Mouse (Mus musculus) midbrain, embryonic 11.5 days (tissue): Measurements from ENCODE around the gene Cnot3. TPM values are rescaled to one million over a fixed set of nuclear protein-coding genes. Genes with fewer than 3 reads are reported as not detected.
A peak's percentile ranks its signal among the peaks of the same experiment; 100 is the strongest.

Experiments
- ATAC-seq: fragments of 200-750 bp; cut with Nextera tagmentation; 2 replicates; pipeline ENCODE4 v1.8.0; 2017; ENCODE audit warnings: moderate TSS enrichment, moderate library complexity; ENCODE audit not compliant: low FRiP score
- DNase-seq: peaks from one replicate; pipeline ENCODE4 v3.0.0; 2015; ENCODE audit warnings: low spot score; ENCODE audit errors: missing footprints
- H3K27ac ChIP-seq: fragments of 300-500 bp; sonication (generic); 2 replicates; pipeline ENCODE4 v1.5.1; 2014; ENCODE audit warnings: low read depth, low read length
- H3K27me3 ChIP-seq: fragments of 300-500 bp; sonication (generic); 2 replicates; pipeline ENCODE4 v1.6.1; 2014; ENCODE audit warnings: mild to moderate bottlenecking, low read length, moderate library complexity, mixed read lengths; ENCODE audit not compliant: control insufficient read depth, insufficient read depth
- H3K36me3 ChIP-seq: fragments of 300-500 bp; sonication (generic); 2 replicates; pipeline ENCODE4 v1.6.1; 2014; ENCODE audit warnings: mild to moderate bottlenecking, low read length, moderate library complexity, mixed read lengths; ENCODE audit not compliant: control insufficient read depth, insufficient read depth
- H3K4me1 ChIP-seq: fragments of 300-500 bp; sonication (generic); 2 replicates; pipeline ENCODE4 v1.6.1; 2014; ENCODE audit warnings: low read length; ENCODE audit not compliant: control insufficient read depth, insufficient read depth
- H3K4me2 ChIP-seq: fragments of 300-500 bp; sonication (generic); 2 replicates; pipeline ENCODE4 v1.6.1; 2014; ENCODE audit warnings: mild to moderate bottlenecking, moderate library complexity
- H3K4me3 ChIP-seq: fragments of 300-500 bp; sonication (generic); 2 replicates; pipeline ENCODE4 v1.5.1; 2014; ENCODE audit warnings: low read depth, low read length
- H3K9ac ChIP-seq: fragments of 300-500 bp; sonication (generic); 2 replicates; pipeline ENCODE4 v1.6.1; 2014; ENCODE audit warnings: low read length
- H3K9me3 ChIP-seq: fragments of 300-500 bp; sonication (generic); 2 replicates; pipeline ENCODE4 v1.6.1; 2016; ENCODE audit warnings: low read length; ENCODE audit not compliant: control insufficient read depth
- WGBS: fragments of 180-500 bp; shearing (Covaris S2); extraction: QIAGEN DNeasy Blood & Tissue Kit; methylation state at CpG from one replicate; pipeline ENCODE4 v1.1.7; 2014; 5-methylcytosine and 5-hydroxymethylcytosine counted together
- polyA plus RNA-seq: library from polyadenylated mRNA; unstranded; fragments of >200 nt; fragmentation: Nextera tagmentation; extraction: Ambion mirVana; gene quantifications from 2 replicates; pipeline ENCODE4 v1.2.1, GENCODE M21; 2014

Gene Cnot3
- polyA plus RNA-seq, 1 experiment from 2014 or later: 63.0 TPM

- no peak for DNase-seq
- H3K9me3 ChIP-seq: no peaks in the 10 kb centered on the region
- WGBS: 82% methylated on average over 3 of the region's 3 CpGs
- H3K4me1 ChIP-seq: peaks cover 5% of the 10 kb centered on the region; the same call in 1 of the 2 replicates
- ATAC-seq: no peak
- H3K4me2 ChIP-seq: no peak overlapping the region
- no peak overlapping the region for H3K4me3 ChIP-seq
- H3K36me3 ChIP-seq: no peaks in the 10 kb centered on the region
- no peak overlapping the region for H3K27ac ChIP-seq
- H3K9ac ChIP-seq: no peak overlapping the region
- no peaks in the 10 kb centered on the region for H3K27me3 ChIP-seq
Measured at GRCm38 (mm10) chr7:3614021-3614420, 31.0 kb upstream of the Cnot3 start.

GRCm38 (mm10) chr7:3616057-3616388 lies 29.0 kb upstream of the Cnot3 start, which contains the start of gene Oscar:
Gene Oscar (minus strand): TSS chr7:3616157.
- H3K4me3 ChIP-seq: peak within 1 kb of the TSS; percentile 75
- H3K4me2 ChIP-seq: peak within 1 kb of the TSS; percentile 55; the same call in 1 of the 2 replicates
- peaks cover 3% of the 10 kb centered on the region; the same call in 1 of the 2 replicates for H3K36me3 ChIP-seq
- DNase-seq (no peak), ATAC-seq (no peak)
- peaks cover 5% of the 10 kb centered on the region; the same call in 1 of the 2 replicates for H3K4me1 ChIP-seq
- H3K27ac ChIP-seq: no peak within 1 kb of the TSS
- no peaks in the 10 kb centered on the region for H3K27me3 ChIP-seq
- 85% methylated on average over 4 of the region's 4 CpGs for WGBS
- no peaks in the 10 kb centered on the region for H3K9me3 ChIP-seq
- no peak within 1 kb of the TSS for H3K9ac ChIP-seq

GRCm38 (mm10) chr7:3616389-3617241 lies 28.5 kb upstream of the Cnot3 start:
- no peaks in the 10 kb centered on the region for H3K9me3 ChIP-seq
- no peak for DNase-seq
- ATAC-seq: peak; percentile 74
- H3K4me1 ChIP-seq: peaks cover 5% of the 10 kb centered on the region; the same call in 1 of the 2 replicates
- WGBS: 41% methylated on average over 6 of the region's 6 CpGs
- H3K27ac ChIP-seq: no peak overlapping the region
- H3K4me2 ChIP-seq: peak overlapping the region; percentile 55; the same call in 1 of the 2 replicates
- peak overlapping the region; percentile 75 for H3K4me3 ChIP-seq
- no peaks in the 10 kb centered on the region for H3K27me3 ChIP-seq
- H3K9ac ChIP-seq: no peak overlapping the region
- H3K36me3 ChIP-seq: peaks cover 3% of the 10 kb centered on the region; the same call in 1 of the 2 replicates

- H3K27me3 ChIP-seq: no peaks in the 10 kb centered on the region
- 1% methylated on average over 32 of the region's 32 CpGs for WGBS
- ATAC-seq (peak; percentile 97), DNase-seq (peak; percentile 96)
- peak within 1 kb of the TSS; percentile 83 for H3K9ac ChIP-seq
- no peaks in the 10 kb centered on the region for H3K9me3 ChIP-seq
- H3K27ac ChIP-seq: peak within 1 kb of the TSS; percentile 31; the same call in 1 of the 2 replicates
- peaks cover 5% of the 10 kb centered on the region; the same call in 1 of the 2 replicates for H3K4me1 ChIP-seq
- H3K36me3 ChIP-seq: peaks cover 3% of the 10 kb centered on the region; the same call in 1 of the 2 replicates
- H3K4me2 ChIP-seq: peak within 1 kb of the TSS; percentile 55
- H3K4me3 ChIP-seq: peak within 1 kb of the TSS; percentile 75
Measured at GRCm38 (mm10) chr7:3617242-3617995, 27.6 kb upstream of the Cnot3 start, which contains the start of gene Ndufa3. Gene Ndufa3 (plus strand): TSS chr7:3617373.

- H3K4me2 ChIP-seq: peak overlapping the region; percentile 74
- 56% methylated on average over 4 of the region's 4 CpGs for WGBS
- no peak overlapping the region for H3K27ac ChIP-seq
- peak overlapping the region; percentile 73 for H3K4me3 ChIP-seq
- H3K4me1 ChIP-seq: peaks cover 13% of the 10 kb centered on the region
- H3K27me3 ChIP-seq: no peaks in the 10 kb centered on the region
- no peaks in the 10 kb centered on the region for H3K9me3 ChIP-seq
- ATAC-seq: peak; percentile 55
- peaks cover 11% of the 10 kb centered on the region; the same call in 1 of the 2 replicates for H3K36me3 ChIP-seq
- peak overlapping the region; percentile 82 for H3K9ac ChIP-seq
- no peak for DNase-seq
Measured at GRCm38 (mm10) chr7:3629030-3629429, 16.0 kb upstream of the Cnot3 start.

GRCm38 (mm10) chr7:3629543-3630477 lies 15.3 kb upstream of the Cnot3 start, which contains the start of the genes Tfpt and Prpf31:
Gene Tfpt (minus strand): TSS chr7:3629929.
Gene Prpf31 (plus strand): TSS chr7:3629985.
- no peak within 1 kb of the TSS for H3K27ac ChIP-seq
- peak within 1 kb of the TSS; percentile 82 for H3K9ac ChIP-seq
- no peaks in the 10 kb centered on the region for H3K27me3 ChIP-seq
- H3K4me1 ChIP-seq: peaks cover 13% of the 10 kb centered on the region
- H3K36me3 ChIP-seq: peaks cover 10% of the 10 kb centered on the region; the same call in 1 of the 2 replicates
- ATAC-seq: peak; percentile 90
- peak within 1 kb of the TSS; percentile 74 for H3K4me2 ChIP-seq
- WGBS: 1% methylated on average over 47 of the region's 47 CpGs
- peak within 1 kb of the TSS; percentile 73 for H3K4me3 ChIP-seq
- peak; percentile 99 for DNase-seq
- no peaks in the 10 kb centered on the region for H3K9me3 ChIP-seq

GRCm38 (mm10) chr7:3630478-3630815 lies 14.6 kb upstream of the Cnot3 start:
- ATAC-seq (no peak), DNase-seq (no peak)
- Histone ChIP-seq H3K9ac (peak overlapping the region; percentile 77), H3K9me3 (no peaks in the 10 kb centered on the region), H3K4me3 (peak overlapping the region; percentile 73), H3K4me1 (peaks cover 13% of the 10 kb centered on the region), H3K4me2 (peak overlapping the region; percentile 74), H3K27me3 (no peaks in the 10 kb centered on the region), H3K27ac (no peak overlapping the region), H3K36me3 (peaks cover 10% of the 10 kb centered on the region; the same call in 1 of the 2 replicates)
- WGBS: 66% methylated on average over 3 of the region's 3 CpGs

GRCm38 (mm10) chr7:3643412-3643811 lies 1.7 kb upstream of the Cnot3 start:
- Histone ChIP-seq H3K4me1 (peaks cover 24% of the 10 kb centered on the region), H3K27ac (no peak overlapping the region), H3K36me3 (peaks cover 23% of the 10 kb centered on the region), H3K9me3 (no peaks in the 10 kb centered on the region), H3K9ac (no peak overlapping the region), H3K4me3 (no peak overlapping the region), H3K27me3 (no peaks in the 10 kb centered on the region), H3K4me2 (no peak overlapping the region)
- ATAC-seq (no peak), DNase-seq (no peak)
- 70% methylated on average over 5 of the region's 5 CpGs for WGBS
